Mouse (Mus musculus): ENCODE results near the gene Cobll1. TPM values are rescaled to one million over a fixed set of nuclear protein-coding genes. Genes with fewer than 3 reads are reported as not detected.
A peak's percentile ranks its signal among the peaks of the same experiment; 100 is the strongest.

Cobll1 gene
- total RNA-seq, 4 experiments from 2014 or later, result 4.0 to 5.1 (median 4.4) TPM

GRCm38 (mm10) chr2:65237116-65237515, 2.1 kb downstream of the Cobll1 start:
- DNase-seq (ENCODE audit: low spot score in 2 of 2), result no peak

GRCm38 (mm10) chr2:65236644-65237043, 2.6 kb downstream of the Cobll1 start:
- no peak for DNase-seq (ENCODE audit: low spot score in 2 of 2)

GRCm38 (mm10) chr2:65232756-65233535, 6.3 kb downstream of the Cobll1 start:
- DNase-seq (ENCODE audit: low spot score in 2 of 2), result no peak

GRCm38 (mm10) chr2:65228426-65228825, 10.8 kb downstream of the Cobll1 start:
- peak in 1 of 2 experiments; percentile 12 for DNase-seq (ENCODE audit: low spot score in 2 of 2)

GRCm38 (mm10) chr2:65227898-65228290, 11.3 kb downstream of the Cobll1 start:
- DNase-seq (ENCODE audit: low spot score in 2 of 2), result no peak

- no peak for DNase-seq (ENCODE audit: low spot score in 2 of 2)
Measured at GRCm38 (mm10) chr2:65227154-65227897, 11.9 kb downstream of the Cobll1 start.

DNA sequence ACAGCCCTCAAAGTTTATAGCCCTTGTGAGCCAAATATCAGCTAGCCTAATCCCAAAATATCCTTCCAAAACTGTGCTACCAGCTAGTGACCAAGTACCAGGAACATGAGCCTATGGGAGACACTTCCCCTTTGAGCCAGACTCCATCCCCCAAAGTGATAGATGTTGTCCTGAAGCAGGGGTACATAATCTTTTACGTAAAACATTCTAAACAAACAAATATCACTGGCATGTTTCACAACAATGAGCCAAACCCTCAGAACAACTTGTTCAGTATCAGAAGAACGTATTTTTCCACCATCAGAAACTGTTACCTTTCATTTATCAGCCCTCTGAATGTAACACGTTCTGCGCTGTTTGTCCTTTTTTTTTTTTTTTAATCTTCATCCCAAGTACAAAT, 12.7 kb downstream of the Cobll1 start:
- DNase-seq (ENCODE audit: low spot score in 2 of 2), result no peak

- no peak for DNase-seq (ENCODE audit: low spot score in 2 of 2)
Measured at GRCm38 (mm10) chr2:65223956-65224735, 15.1 kb downstream of the Cobll1 start.

DNA sequence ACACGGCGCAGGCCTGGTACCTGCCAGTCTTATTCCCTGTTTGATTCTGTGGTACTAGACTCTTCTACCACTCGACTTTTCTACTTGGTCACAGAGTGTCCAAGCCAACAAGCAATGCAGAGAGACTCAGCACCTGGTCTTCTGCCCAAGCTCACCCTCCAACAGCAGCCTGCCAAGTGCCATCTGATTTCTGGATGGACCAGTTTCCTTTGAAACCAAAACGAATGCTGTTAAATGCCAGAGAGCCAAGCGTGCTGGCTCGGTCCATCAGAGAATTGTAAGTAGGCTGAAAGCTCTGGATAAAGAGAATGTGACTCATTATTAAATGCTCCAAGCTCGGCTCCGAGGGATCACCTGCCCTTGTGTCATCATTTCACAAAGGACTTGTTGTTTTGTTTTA, 16.2 kb downstream of the Cobll1 start:
- no peak for DNase-seq (ENCODE audit: low spot score in 2 of 2)

DNA sequence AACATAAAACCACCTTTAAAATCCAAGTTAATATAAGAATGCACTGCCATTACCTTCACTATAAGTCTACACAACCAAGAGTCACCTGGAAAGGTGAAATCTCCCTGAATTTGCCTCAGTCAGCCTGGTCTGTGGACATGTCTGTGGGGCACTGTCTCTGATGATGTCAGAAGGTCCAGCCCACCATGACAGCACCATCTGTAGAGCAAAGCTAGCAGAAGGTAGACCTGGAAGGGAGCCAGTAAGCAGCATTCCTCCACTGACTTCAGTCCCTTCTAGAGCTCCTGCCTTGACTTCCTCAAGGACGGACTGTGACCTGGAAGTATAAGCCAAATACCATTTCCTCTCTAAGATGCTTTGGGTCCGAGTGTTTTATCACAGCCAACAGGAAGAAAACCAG, 17.6 kb downstream of the Cobll1 start:
- no peak for DNase-seq (ENCODE audit: low spot score in 2 of 2)

DNA sequence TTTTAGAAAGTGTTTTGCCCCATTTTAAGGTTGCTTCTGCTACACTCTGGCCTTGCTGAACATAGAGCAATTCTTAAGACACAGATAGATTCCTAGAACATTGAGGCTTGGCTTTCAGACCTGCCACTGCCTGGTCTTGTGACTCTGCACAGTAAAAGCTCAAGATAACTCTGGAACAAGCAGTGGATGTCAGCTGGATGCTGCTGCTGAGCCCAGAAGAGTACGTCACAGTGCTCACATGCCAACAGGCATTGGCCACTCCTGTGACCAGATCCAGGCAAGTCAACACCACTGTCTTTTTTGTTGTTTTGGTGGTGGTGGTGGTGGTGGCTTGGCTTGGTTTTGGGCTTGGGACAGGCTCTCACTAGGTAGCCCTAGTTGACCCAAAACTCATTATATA, 18.6 kb downstream of the Cobll1 start:
- DNase-seq (ENCODE audit: low spot score in 2 of 2), result peak; percentile 25 to 60

DNA sequence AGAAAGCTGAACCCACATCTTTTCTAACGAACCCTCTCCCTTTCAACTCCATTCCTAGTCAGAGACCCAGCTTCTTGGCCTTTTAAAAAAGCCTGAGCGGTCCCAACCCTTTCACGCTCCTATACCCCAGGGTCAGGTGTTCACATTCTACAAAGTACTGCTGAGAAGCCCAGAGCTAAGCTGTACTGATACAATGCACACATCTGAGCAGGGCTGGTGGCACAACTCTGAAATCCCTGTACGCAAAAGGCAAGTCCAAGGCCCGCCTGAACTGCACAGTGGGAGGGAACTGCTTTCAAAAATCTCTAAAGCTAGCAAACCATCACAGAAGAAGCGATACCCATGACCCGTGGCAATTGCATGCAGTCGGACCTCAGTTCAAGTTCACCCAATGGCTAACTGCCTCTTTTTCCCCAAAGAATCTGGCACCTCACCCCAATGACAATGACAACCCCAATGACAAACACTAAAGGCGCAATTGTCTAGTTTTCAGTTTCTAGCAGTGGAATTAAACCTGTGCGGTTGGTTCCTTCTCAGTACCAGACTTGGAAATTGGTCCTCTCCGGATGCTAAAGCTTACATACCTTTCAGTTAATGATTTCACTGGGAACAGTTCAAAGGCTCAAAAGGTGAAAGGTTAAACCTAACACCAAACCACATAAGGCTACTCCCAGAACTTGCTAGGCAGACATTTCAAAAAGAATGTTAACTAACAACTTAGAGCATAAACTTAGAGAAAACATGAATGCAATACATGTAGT, 19.6 kb downstream of the Cobll1 start:
- DNase-seq (ENCODE audit: low spot score in 2 of 2), result no peak

DNA sequence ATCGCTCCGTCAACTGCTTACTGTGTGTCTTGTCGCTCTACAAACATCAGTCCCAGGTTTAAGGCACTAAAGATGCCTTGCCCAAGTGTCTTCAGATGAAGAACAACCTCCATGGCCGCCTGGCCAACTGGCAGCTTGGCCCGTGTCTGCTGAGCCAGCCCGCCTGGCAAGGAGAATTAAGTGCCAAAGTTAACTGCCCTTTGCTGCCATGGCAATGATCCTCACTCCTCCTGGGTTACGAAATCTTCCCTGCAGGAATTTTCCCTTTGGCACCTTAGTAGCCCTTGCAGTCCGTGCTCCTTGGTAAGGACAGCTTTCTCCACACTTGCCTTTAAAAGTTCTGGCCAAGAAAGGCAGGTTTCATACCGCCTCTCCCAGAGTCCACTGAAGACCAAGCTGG, 20.9 kb downstream of the Cobll1 start:
- peak; percentile 20 to 52 for DNase-seq (ENCODE audit: low spot score in 2 of 2)

GRCm38 (mm10) chr2:65217677-65218076, 21.5 kb downstream of the Cobll1 start:
- no peak for DNase-seq (ENCODE audit: low spot score in 2 of 2)

DNA sequence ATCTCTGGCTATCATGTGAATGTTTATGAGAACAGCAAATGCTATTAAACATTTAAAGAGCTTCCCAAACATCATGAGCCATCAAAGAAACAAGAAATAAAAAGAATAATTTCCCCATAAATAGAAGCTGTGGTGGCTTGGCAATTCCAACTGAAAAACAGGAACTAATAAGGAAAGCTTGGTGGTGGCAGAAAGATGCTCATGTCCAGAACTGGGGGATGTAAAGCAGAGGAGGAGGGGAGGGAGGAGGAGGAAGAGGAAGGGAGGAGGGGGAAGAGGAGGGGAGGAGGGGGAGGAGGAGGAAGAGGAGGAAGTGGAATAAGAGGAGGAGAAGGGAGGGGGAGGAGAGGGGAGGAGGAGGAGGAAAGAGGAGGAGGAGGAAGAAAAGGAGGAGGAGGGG, 23.0 kb downstream of the Cobll1 start:
- DNase-seq (ENCODE audit: low spot score in 2 of 2), result no peak

GRCm38 (mm10) chr2:65214556-65214955, 24.6 kb downstream of the Cobll1 start:
- DNase-seq (ENCODE audit: low spot score in 2 of 2), result no peak

- DNase-seq (ENCODE audit: low spot score in 2 of 2), result no peak
Measured at GRCm38 (mm10) chr2:65213675-65214074, 25.5 kb downstream of the Cobll1 start.

DNA sequence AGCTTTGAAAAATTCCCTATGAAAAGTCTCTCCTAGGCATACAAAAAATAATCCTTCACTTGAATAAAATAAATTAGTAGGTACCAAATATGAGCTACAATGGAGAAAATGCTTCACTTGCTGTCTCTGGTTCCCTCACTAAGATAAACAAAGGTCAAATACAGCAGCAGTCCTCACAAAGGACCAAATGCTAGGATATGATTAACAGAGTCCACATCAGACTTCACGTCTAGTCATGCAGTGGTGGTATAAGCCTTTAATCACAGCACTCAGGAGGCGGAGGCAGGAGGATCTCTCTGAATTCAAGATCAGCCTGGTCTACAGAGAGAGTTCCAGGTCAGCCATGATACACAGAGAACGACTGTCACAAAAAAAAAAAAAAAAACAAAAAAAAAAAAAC, 27.6 kb downstream of the Cobll1 start:
- no peak for DNase-seq (ENCODE audit: low spot score in 2 of 2)

- no peak for DNase-seq (ENCODE audit: low spot score in 2 of 2)
Measured at GRCm38 (mm10) chr2:65207750-65208149, 31.5 kb downstream of the Cobll1 start.

- DNase-seq (ENCODE audit: low spot score in 2 of 2), result no peak
Measured at GRCm38 (mm10) chr2:65203699-65204098, 35.5 kb downstream of the Cobll1 start.

- DNase-seq (ENCODE audit: low spot score in 2 of 2), result no peak
Measured at GRCm38 (mm10) chr2:65199706-65200105, 39.5 kb downstream of the Cobll1 start.

Data from gastrocnemius, adult 8-10 months (tissue).